Mouse (Mus musculus): Measurements from ENCODE around the gene Stfa2. TPM values are rescaled to one million over a fixed set of nuclear protein-coding genes. Genes with fewer than 3 reads are reported as not detected.
"Not testable (repeated sequence)": the region's sequence is repeated elsewhere in the genome, so short reads cannot be mapped to it uniquely, and the experiment has no call there.

Gene Stfa2
- total RNA-seq (2021): 1 to 10 TPM; 2.6 to 3.0 TPM

DNA sequence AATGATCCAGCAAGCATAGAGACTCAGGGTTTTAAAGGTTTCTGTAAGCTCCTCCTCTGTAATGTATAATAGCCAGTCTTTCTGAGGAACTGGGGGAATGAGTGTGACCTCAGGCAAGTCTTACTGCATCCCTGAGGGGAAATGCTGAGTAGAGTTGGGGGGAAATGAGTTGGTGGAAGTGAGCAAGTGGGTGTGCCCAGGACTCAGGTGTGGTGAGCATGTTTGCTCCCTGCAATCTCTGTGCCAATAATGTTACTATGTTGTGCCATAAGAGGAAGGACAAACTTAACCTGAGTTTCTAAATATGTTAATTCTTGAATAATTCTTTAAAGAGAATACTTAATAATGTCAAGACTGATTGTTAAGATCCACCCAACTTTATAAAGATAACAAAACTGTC is at the start of gene Stfa2:
Gene Stfa2, minus strand, starts transcription at position 101 of the 400 bp plus-strand sequence.
- DNase-seq: no peak

DNA sequence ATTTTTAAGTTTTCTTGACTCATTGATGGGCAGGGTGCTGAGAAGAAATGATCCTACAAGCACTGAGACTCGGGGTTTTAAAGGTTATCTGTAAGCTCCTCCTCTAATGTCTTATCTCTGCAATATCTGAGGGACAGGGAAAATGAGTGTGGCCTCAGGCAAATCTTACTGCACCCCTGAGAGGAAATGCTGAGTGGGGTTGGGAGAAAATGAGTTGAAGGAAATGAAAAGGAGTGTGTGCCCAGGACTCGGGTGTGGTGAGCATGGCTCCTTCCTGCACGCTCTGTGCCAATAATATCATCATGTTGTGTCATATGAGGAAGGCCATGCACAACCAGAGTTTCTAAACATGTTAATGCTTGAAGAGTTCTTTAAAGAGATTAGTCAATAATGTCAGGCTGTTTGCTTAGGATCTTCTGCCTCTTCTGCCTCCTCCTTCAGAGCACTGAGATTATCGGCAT is 47.1 kb upstream of the Stfa2 start, which contains the start of gene Stfa3:
Gene Stfa3, minus strand, starts transcription at position 51 of the 461 bp plus-strand sequence.
- DNase-seq: no peak

DNA sequence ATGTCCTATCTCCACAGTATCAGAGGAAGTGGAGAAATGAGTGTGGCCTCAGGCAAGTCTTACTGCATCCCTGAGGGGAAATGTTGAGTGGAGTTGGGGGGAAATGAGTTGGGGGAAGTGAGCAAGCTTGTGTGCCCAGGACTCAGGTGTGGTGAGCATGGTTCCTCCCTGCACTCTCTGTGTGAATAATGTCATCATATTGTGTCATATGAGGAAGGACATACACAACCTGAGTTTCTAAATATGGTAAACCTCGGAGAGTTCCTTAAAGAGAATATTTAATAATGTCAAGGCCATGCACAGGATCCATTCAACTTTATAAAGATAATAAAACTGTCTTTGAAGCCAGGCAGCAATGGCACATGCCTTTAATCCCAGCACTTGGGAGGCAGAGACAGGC is 12.7 kb upstream of the Stfa2 start:
- DNase-seq: not testable (repeated sequence)

DNA sequence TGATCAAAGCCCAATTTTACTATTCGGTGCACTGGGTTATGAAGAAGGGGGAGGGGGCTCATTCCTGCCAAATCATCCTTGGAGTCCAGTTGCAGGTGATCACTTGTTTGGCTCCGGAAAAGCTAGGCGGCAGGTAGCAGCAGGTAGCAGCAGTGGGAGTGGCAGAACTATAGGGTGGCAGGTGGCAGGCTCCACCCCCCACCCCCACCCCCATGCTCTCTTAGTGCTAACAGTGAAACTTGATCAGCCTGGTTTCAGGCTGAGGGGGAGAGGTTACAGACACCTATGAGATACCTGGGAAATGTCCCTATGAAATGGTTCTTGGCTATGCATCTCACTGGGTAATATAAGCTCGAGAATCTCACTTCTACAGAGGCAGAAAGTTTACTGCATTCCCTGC is 19.2 kb downstream of the Stfa2 start:
- DNase-seq: no peak

DNA sequence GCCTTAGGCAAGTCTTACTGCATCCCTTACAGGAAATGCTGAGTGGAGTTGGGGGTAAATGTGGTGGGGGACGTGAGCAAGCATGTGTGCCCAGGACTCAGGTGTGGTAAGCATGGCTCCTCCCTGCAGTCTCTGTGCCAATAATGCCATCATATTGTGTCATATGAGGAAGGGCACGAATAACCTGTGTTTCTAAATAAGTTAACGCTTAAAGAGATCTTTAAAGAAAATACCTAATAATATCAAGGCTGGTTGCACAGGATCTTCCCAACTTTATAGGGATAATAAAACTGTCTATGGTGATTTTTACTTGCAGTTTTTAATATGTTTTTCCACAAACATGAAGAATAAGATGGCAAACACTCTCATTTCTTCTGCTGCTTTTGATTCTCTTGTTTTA is 40.6 kb downstream of the Stfa2 start, which contains the start of gene BC100530:
Gene BC100530, minus strand, starts transcription at position 101 of the 400 bp plus-strand sequence.
- not testable (repeated sequence) for DNase-seq

Other genes starting within 250 kb of the Stfa2 start
- gene Gm5483, start 224.2 kb downstream of the Stfa2 start, total RNA-seq (2021): 1 to 10 TPM; 2.6 to 3.8 TPM
- gene Gm5416, start 198.1 kb downstream of the Stfa2 start, total RNA-seq (2021): not detected
- gene 2010005H15Rik, start 187.0 kb downstream of the Stfa2 start, total RNA-seq (2021): 1 to 10 TPM in 1 of 2 experiments, not detected in 1; 1.1 TPM
- gene Stfa1, start 131.5 kb downstream of the Stfa2 start, total RNA-seq (2021): 1 to 10 TPM; 3.5 to 6.2 TPM
- gene BC117090, start 74.1 kb downstream of the Stfa2 start, total RNA-seq (2021): not detected
- 1 to 10 TPM; 2.6 to 3.1 TPM for gene BC100530, start 40.7 kb downstream of the Stfa2 start, total RNA-seq (2021)
- gene Stfa3, start 46.9 kb upstream of the Stfa2 start, total RNA-seq (2021): 1 to 10 TPM in 1 of 2 experiments, not detected in 1; 1.8 TPM
- under 1 TPM; 0.14 to 0.33 TPM for gene Casr, start 153.7 kb upstream of the Stfa2 start, total RNA-seq (2021)